Mouse (Mus musculus): Measurements from ENCODE around the gene Klk1b4. TPM values are rescaled to one million over a fixed set of nuclear protein-coding genes. Genes with fewer than 3 reads are reported as not detected.
"Not testable (repeated sequence)": the region's sequence is repeated elsewhere in the genome, so short reads cannot be mapped to it uniquely, and the experiment has no call there.

Klk1b4 gene
- not detected in 2 replicates for polyA plus RNA-seq (2014; fragmentation: Nextera tagmentation; extraction: Ambion mirVana)

DNA sequence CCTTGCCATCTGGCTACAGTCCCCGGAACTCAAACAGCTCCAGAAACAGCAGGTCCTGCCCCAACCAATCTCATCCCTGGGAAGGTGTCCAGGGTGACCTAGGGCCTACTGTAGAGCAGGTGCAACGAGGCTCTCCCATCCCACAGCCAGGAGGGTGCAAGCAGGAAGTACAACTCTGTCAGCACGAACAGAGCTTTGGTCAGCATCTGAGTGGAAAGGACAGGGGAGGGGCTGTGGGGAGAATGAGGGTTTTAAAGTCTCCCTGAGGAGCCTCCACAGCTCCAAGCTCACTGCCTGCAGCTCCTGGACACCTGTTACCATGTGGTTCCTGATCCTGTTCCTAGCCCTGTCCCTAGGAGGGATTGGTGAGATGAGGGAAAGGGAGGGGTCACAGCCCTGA lies at the start of gene Klk1b4:
TSS of gene Klk1b4 (plus strand) at position 301 of the 400 bp plus-strand sequence.
- H3K9me3 ChIP-seq (ENCODE audit: control insufficient read depth, low read depth, low read length); ATAC-seq (ENCODE audit: insufficient number of reproducible peaks, insufficient read depth, low FRiP score, low read depth): not testable (repeated sequence)
- WGBS, result 32% methylated on average over 3 of the region's 3 CpGs

DNA sequence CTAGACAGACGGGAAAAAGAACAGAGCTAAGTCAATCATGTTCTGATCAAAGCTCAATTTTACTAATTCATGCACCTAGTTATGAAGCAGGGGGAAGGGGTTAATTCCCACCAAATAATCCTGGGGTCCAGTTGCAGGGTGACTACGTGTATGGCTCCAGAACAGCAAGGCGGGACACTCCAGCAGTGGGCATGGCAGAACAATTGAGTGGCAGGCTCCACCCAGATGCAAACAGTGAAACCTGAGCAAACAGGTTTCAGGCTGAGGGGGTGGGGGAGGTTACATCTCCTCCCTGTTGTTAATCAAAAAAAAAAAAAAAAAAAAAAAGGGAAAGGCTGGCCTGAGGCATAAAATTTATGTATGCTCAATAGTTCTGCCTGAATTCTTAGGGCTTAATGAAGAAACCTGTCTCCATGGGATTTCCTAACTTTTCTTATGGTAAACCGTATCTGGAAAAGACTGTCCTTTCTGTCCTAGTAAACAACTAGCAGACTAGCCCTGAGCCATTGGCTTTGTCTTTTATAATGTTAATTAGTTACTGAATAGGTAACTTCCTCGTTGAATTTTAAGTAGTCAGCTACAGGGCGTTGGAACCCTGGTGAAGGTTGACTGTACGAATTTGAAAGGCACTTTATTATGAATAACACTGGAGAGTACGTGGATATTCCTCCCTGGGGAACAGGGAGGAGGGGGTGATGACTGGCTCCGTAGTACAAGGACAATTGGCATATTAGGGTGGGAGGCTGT lies 27.8 kb upstream of the Klk1b4 start:
- Histone ChIP-seq H3K4me1 (ENCODE audit: control insufficient read depth, insufficient read depth, low read length) (no peaks in the 10 kb centered on the region), H3K4me3 (ENCODE audit: low read depth, low read length) (no peak overlapping the region), H3K9ac (replicated peaks; ENCODE audit: low read depth, low read length) (no peak overlapping the region), H3K36me3 (ENCODE audit: control insufficient read depth, insufficient read depth, low read length) (no peaks in the 10 kb centered on the region), H3K27ac (ENCODE audit: low read length) (no peak overlapping the region; the same call in 1 of the 2 replicates), H3K4me2 (replicated peaks; ENCODE audit: low read depth, low read length) (no peak overlapping the region), H3K27me3 (ENCODE audit: control insufficient read depth, insufficient read depth, low read length) (no peaks in the 10 kb centered on the region), H3K9me3 (ENCODE audit: control insufficient read depth, low read depth, low read length) (no peaks in the 10 kb centered on the region)
- WGBS, result 60% methylated on average over 9 of the region's 9 CpGs
- ATAC-seq (ENCODE audit: insufficient number of reproducible peaks, insufficient read depth, low FRiP score, low read depth), result no peak

More for the DNA sequence above, at the start of gene Klk1b4:
- not testable (repeated sequence) for H3K27ac ChIP-seq (ENCODE audit: low read length); H3K4me1 ChIP-seq (ENCODE audit: control insufficient read depth, insufficient read depth, low read length); H3K27me3 ChIP-seq (ENCODE audit: control insufficient read depth, insufficient read depth, low read length); H3K4me3 ChIP-seq (ENCODE audit: low read depth, low read length); H3K9ac ChIP-seq (replicated peaks; ENCODE audit: low read depth, low read length); H3K36me3 ChIP-seq (ENCODE audit: control insufficient read depth, insufficient read depth, low read length); H3K4me2 ChIP-seq (replicated peaks; ENCODE audit: low read depth, low read length)

DNA sequence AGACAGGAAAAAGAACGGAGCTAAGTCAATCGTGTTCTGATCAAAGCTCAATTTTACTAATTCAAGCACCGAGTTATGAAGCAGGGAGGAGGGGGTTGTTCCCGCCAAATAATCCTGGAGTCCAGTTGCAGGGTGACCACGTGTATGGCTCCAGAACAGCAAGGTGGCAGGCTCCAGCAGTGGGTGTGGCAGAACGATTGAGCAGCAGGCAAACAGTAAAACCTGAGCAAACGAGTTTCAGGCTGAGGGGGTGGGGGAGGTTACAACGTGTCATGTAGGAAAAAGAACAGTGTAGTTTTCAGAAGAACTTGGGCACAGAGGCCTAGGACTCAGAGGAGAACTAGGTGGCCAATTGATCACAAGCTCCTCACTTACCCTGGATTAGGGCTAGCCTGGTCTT lies 20.7 kb upstream of the Klk1b4 start:
- H3K36me3 ChIP-seq (ENCODE audit: control insufficient read depth, insufficient read depth, low read length); H3K27me3 ChIP-seq (ENCODE audit: control insufficient read depth, insufficient read depth, low read length); H3K4me3 ChIP-seq (ENCODE audit: low read depth, low read length); H3K4me2 ChIP-seq (replicated peaks; ENCODE audit: low read depth, low read length); H3K4me1 ChIP-seq (ENCODE audit: control insufficient read depth, insufficient read depth, low read length); H3K9me3 ChIP-seq (ENCODE audit: control insufficient read depth, low read depth, low read length); H3K27ac ChIP-seq (ENCODE audit: low read length); H3K9ac ChIP-seq (replicated peaks; ENCODE audit: low read depth, low read length): not testable (repeated sequence)
- peak; percentile 79 for ATAC-seq (ENCODE audit: insufficient number of reproducible peaks, insufficient read depth, low FRiP score, low read depth)
- 54% methylated on average over 8 of the region's 8 CpGs for WGBS

DNA sequence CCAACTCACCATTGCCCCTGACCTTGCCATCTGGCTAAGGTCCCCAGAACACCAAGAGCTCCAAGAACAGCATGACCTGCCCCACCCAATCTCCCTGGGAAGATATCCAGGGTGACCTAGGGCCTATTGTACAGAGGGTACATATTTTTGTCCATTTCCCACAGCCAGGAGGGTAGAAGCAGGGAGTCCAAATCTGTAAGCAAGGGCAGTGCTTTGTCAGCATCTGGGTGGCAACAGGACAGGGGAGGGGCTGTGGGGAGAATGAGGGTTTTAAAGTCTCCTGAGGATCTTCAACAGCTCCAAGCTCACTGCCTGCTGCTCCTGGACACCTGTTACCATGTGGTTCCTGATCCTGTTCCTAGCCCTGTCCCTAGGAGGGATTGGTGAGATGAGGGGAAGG lies 19.3 kb upstream of the Klk1b4 start, which contains the start of gene Klk1b24:
TSS of gene Klk1b24 (plus strand) at position 301 of the 400 bp plus-strand sequence.
- not testable (repeated sequence) for ATAC-seq (ENCODE audit: insufficient number of reproducible peaks, insufficient read depth, low FRiP score, low read depth)

DNA sequence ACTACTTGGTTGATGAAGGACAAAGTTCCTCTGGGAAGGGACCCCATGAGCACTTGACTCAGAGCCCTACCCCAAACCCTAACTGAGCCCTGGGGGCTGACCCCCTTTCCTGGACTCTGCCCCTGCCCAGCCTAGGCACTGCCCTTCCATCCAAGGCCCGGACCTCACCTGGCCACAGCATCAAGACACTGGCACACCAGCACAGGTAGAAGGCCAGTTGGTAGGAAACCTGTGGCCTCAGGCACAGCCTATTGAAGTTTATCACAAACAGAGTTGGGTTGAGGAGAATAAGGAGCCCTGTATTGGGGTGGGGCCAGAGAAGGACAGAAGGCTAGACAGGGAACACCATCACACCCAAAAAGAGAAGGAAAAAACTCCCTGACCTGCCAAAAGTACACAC lies 13.8 kb upstream of the Klk1b4 start:
- not testable (repeated sequence) for H3K4me3 ChIP-seq (ENCODE audit: low read depth, low read length); H3K9me3 ChIP-seq (ENCODE audit: control insufficient read depth, low read depth, low read length); H3K27ac ChIP-seq (ENCODE audit: low read length); H3K4me1 ChIP-seq (ENCODE audit: control insufficient read depth, insufficient read depth, low read length); H3K4me2 ChIP-seq (replicated peaks; ENCODE audit: low read depth, low read length); H3K27me3 ChIP-seq (ENCODE audit: control insufficient read depth, insufficient read depth, low read length); ATAC-seq (ENCODE audit: insufficient number of reproducible peaks, insufficient read depth, low FRiP score, low read depth); H3K9ac ChIP-seq (replicated peaks; ENCODE audit: low read depth, low read length); H3K36me3 ChIP-seq (ENCODE audit: control insufficient read depth, insufficient read depth, low read length)
- WGBS, result 75% methylated on average over 1 of the region's 1 CpGs

More for the DNA sequence above, 19.3 kb upstream of the Klk1b4 start, which contains the start of gene Klk1b24:
- not testable (repeated sequence) for H3K4me3 ChIP-seq (ENCODE audit: low read depth, low read length); H3K9ac ChIP-seq (replicated peaks; ENCODE audit: low read depth, low read length); H3K9me3 ChIP-seq (ENCODE audit: control insufficient read depth, low read depth, low read length); H3K27ac ChIP-seq (ENCODE audit: low read length); H3K4me2 ChIP-seq (replicated peaks; ENCODE audit: low read depth, low read length); H3K4me1 ChIP-seq (ENCODE audit: control insufficient read depth, insufficient read depth, low read length); H3K36me3 ChIP-seq (ENCODE audit: control insufficient read depth, insufficient read depth, low read length); H3K27me3 ChIP-seq (ENCODE audit: control insufficient read depth, insufficient read depth, low read length)

DNA sequence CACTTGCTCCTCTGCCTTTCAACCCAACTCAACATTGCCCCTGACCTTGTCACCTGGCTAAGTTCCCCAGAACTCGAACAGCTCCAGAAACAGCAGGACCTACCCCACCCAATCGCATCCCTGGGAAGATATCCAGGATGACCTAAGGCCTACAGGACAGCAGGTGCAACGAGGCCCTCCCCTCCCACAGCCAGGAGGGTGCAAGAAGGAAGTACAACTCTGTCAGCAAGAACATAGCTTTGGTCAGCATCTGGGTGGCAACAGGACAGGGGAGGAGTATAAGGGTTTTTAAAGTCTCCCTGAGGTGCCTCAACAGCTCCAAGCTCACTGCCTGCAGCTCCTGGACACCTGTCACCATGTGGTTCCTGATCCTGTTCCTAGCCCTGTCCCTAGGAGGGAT lies 9.3 kb upstream of the Klk1b4 start, which contains the start of gene Klk1b3:
TSS of gene Klk1b3 (plus strand) at position 301 of the 400 bp plus-strand sequence.
- Histone ChIP-seq H3K9ac (replicated peaks; ENCODE audit: low read depth, low read length) (no peak within 1 kb of the TSS), H3K27ac (ENCODE audit: low read length) (no peak within 1 kb of the TSS), H3K36me3 (ENCODE audit: control insufficient read depth, insufficient read depth, low read length) (no peaks in the 10 kb centered on the region), H3K4me3 (ENCODE audit: low read depth, low read length) (no peak within 1 kb of the TSS), H3K4me1 (ENCODE audit: control insufficient read depth, insufficient read depth, low read length) (no peaks in the 10 kb centered on the region), H3K27me3 (ENCODE audit: control insufficient read depth, insufficient read depth, low read length) (no peaks in the 10 kb centered on the region), H3K9me3 (ENCODE audit: control insufficient read depth, low read depth, low read length) (no peaks in the 10 kb centered on the region), H3K4me2 (replicated peaks; ENCODE audit: low read depth, low read length) (no peak within 1 kb of the TSS)
- WGBS, result 72% methylated on average over 3 of the region's 3 CpGs
- ATAC-seq (ENCODE audit: insufficient number of reproducible peaks, insufficient read depth, low FRiP score, low read depth), result no peak

DNA sequence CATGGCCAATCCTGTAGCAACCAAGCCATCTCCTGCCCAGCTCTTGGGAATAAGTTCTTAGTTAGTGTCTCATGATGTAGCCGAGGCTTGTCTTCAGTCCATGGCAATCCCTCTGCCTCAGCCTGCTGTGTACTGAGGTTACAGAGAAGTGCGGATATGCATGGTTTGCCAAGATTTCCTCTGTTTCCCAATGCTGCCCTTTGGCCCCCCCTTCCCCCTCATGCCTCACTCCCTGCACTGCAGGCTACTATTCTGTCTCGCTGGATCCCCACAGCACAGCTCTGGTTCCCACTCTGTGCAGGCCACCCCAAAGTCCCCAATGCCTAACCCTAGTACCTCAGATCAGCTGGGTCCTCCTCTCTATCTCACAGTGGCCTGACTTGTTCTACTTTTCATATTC lies 1.1 kb downstream of the Klk1b4 start:
- WGBS, result 69% methylated on average over 3 of the region's 3 CpGs
- Histone ChIP-seq H3K4me1 (ENCODE audit: control insufficient read depth, insufficient read depth, low read length) (no peaks in the 10 kb centered on the region), H3K36me3 (ENCODE audit: control insufficient read depth, insufficient read depth, low read length) (no peaks in the 10 kb centered on the region), H3K4me2 (replicated peaks; ENCODE audit: low read depth, low read length) (no peak overlapping the region), H3K9me3 (ENCODE audit: control insufficient read depth, low read depth, low read length) (no peaks in the 10 kb centered on the region), H3K9ac (replicated peaks; ENCODE audit: low read depth, low read length) (no peak overlapping the region), H3K27me3 (ENCODE audit: control insufficient read depth, insufficient read depth, low read length) (no peaks in the 10 kb centered on the region), H3K27ac (ENCODE audit: low read length) (no peak overlapping the region), H3K4me3 (ENCODE audit: low read depth, low read length) (no peak overlapping the region)
- ATAC-seq (ENCODE audit: insufficient number of reproducible peaks, insufficient read depth, low FRiP score, low read depth), result no peak

DNA sequence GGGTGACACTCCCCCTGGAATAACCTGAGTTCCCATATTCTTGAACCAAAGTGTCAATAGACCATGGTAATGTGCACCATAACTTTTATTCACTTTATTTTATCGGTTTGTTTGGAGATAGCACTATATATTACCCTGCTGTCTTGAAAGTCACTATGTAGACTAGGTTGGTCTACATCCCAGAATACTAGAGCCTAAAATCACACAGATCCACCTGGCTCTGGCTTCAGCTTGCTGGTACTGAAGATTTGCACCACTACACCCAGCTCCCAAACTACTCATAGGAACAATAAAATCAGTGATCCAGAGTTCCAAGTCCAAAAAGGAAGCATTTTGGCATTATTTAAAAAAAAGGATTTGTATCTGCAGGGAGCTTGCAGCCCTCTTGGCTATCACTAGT lies 8.4 kb downstream of the Klk1b4 start, which contains the start of gene Klk1b5:
TSS of gene Klk1b5 (plus strand) at position 301 of the 400 bp plus-strand sequence.
- H3K4me2 ChIP-seq (replicated peaks; ENCODE audit: low read depth, low read length), result no peak within 1 kb of the TSS
- 77% methylated on average over 1 of the region's 1 CpGs for WGBS
- ATAC-seq (ENCODE audit: insufficient number of reproducible peaks, insufficient read depth, low FRiP score, low read depth), result no peak

More for the DNA sequence above, 8.4 kb downstream of the Klk1b4 start, which contains the start of gene Klk1b5:
- Histone ChIP-seq H3K27me3 (ENCODE audit: control insufficient read depth, insufficient read depth, low read length) (no peaks in the 10 kb centered on the region), H3K9ac (replicated peaks; ENCODE audit: low read depth, low read length) (no peak within 1 kb of the TSS), H3K4me3 (ENCODE audit: low read depth, low read length) (no peak within 1 kb of the TSS), H3K27ac (ENCODE audit: low read length) (no peak within 1 kb of the TSS), H3K9me3 (ENCODE audit: control insufficient read depth, low read depth, low read length) (no peaks in the 10 kb centered on the region), H3K36me3 (ENCODE audit: control insufficient read depth, insufficient read depth, low read length) (no peaks in the 10 kb centered on the region), H3K4me1 (ENCODE audit: control insufficient read depth, insufficient read depth, low read length) (no peaks in the 10 kb centered on the region)

Measured in stomach, embryonic 14.5 days (tissue).